Mouse (Mus musculus) myocyte (in vitro differentiated cells): ENCODE results near the gene Htra3.

Experiments used
- CEBPB ChIP-seq: IDR thresholded peaks from 2 replicates; pipeline ENCODE4 v1.6.1; 2011; ENCODE audit warnings: mild to moderate bottlenecking, moderate library complexity; ENCODE audit not compliant: poor library complexity, insufficient read depth, severe bottlenecking
- E2F4 ChIP-seq: IDR thresholded peaks from one replicate; pipeline ENCODE4 v1.6.1; 2011; ENCODE audit warnings: mild to moderate bottlenecking, control low read depth, moderate library complexity; ENCODE audit not compliant: insufficient read depth
- MAX ChIP-seq: IDR thresholded peaks from one replicate; pipeline ENCODE4 v1.6.1; 2011; ENCODE audit warnings: low read depth, mild to moderate bottlenecking, control low read depth
- MYOD1 ChIP-seq, 3 experiments: IDR thresholded peaks; one replicate each; pipeline ENCODE4 v1.6.1; 2011; ENCODE audit warnings: control low read depth in 2 of 3, low read depth in 2 of 3, mild to moderate bottlenecking in 2 of 3, moderate library complexity in 1 of 3; ENCODE audit not compliant: insufficient read length in 2 of 3, control insufficient read depth in 1 of 3
- MYOG ChIP-seq, 3 experiments: IDR thresholded peaks; one replicate each; pipeline ENCODE4 v1.6.1; 2011; ENCODE audit warnings: control low read depth in 2 of 3, low read depth in 2 of 3, mild to moderate bottlenecking in 2 of 3; ENCODE audit not compliant: insufficient read length in 2 of 3, control insufficient read depth in 1 of 3, insufficient read depth in 1 of 3
- POLR2A ChIP-seq: IDR thresholded peaks from one replicate; pipeline ENCODE4 v1.6.1; 2011; ENCODE audit warnings: low read depth, mild to moderate bottlenecking, control low read depth, moderate library complexity; ENCODE audit not compliant: insufficient read length
- POLR2AphosphoS2 ChIP-seq: IDR thresholded peaks from one replicate; pipeline ENCODE4 v1.6.1; 2011; ENCODE audit warnings: low read depth, control low read depth; ENCODE audit not compliant: insufficient read length
- REST ChIP-seq: IDR thresholded peaks from one replicate; pipeline ENCODE4 v1.6.1; 2011; ENCODE audit warnings: mild to moderate bottlenecking, control low read depth, moderate library complexity; ENCODE audit not compliant: insufficient read depth, insufficient read length
- SRF ChIP-seq: IDR thresholded peaks from one replicate; pipeline ENCODE4 v1.6.1; 2011; ENCODE audit warnings: low read depth; ENCODE audit not compliant: control insufficient read depth, insufficient read length
- TCF12 ChIP-seq: IDR thresholded peaks from one replicate; pipeline ENCODE4 v1.6.1; 2011; ENCODE audit warnings: mild to moderate bottlenecking, control low read depth; ENCODE audit not compliant: poor library complexity, insufficient read depth, severe bottlenecking
- TCF3 ChIP-seq: IDR thresholded peaks from one replicate; pipeline ENCODE4 v1.6.1; 2011; ENCODE audit warnings: low read depth, control low read depth; ENCODE audit not compliant: insufficient read length
- USF1 ChIP-seq: IDR thresholded peaks from one replicate; pipeline ENCODE4 v1.6.1; 2011; ENCODE audit warnings: low read depth, mild to moderate bottlenecking, control low read depth, moderate library complexity

DNA sequence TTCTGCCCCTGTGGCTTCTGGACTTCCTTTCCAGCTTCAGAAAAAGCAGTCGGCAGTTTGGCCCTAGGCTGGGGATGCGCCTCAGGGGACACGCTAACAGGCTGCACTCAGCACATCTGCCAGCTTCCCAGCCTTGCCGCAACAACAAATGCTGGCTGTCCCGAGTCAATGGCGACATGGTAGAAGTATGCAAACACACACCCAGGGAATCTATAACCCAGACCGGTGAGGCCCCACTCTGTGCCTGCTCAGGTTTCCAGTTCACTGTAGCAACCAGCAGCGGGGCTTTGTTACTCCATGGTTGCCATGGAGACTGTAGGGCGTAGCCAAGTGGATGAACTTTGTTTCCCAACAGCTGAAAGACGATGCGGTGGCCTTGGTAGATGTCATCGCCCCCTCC is 70.2 kb downstream of the Htra3 start:
- no peak for TF ChIP-seq POLR2A
- peak in 2 of 3 experiments; percentile 73 to 84 for TF ChIP-seq MYOD1 (IDR thresholded peaks at IDR 0.05; ENCODE audit: control insufficient read depth in 1 of 3, insufficient read length in 2 of 3, low read depth in 2 of 3)
- no peak for TF ChIP-seq TCF3
- TF ChIP-seq CEBPB: 0 out of 2 replicates have a peak, but pooled peaks have one; percentile 17
- peak; percentile 74 for TF ChIP-seq TCF12
- TF ChIP-seq MAX: no peak
- no peak for TF ChIP-seq REST
- no peak for TF ChIP-seq USF1
- no peak for TF ChIP-seq E2F4
- TF ChIP-seq POLR2AphosphoS2: no peak
- TF ChIP-seq SRF: no peak
- TF ChIP-seq MYOG (IDR thresholded peaks at IDR 0.05; ENCODE audit: control insufficient read depth in 1 of 3, insufficient read depth in 1 of 3, insufficient read length in 2 of 3, low read depth in 2 of 3): peak; percentile 41 to 94 (median 92)
